Mouse (Mus musculus) neural tube, embryonic 14.5 days (tissue): ENCODE data around the gene C9. TPM values are rescaled to one million over a fixed set of nuclear protein-coding genes. Genes with fewer than 3 reads are reported as not detected.

Experiments used
- ATAC-seq: fragments of 200-750 bp; cut with Nextera tagmentation; 2 replicates; pipeline ENCODE4 v1.8.0; 2017; ENCODE audit warnings: low read depth, mild to moderate bottlenecking, moderate TSS enrichment, moderate library complexity
- H3K27ac ChIP-seq: fragments of 300-500 bp; sonication (generic); 2 replicates; pipeline ENCODE4 v1.5.1; 2014; ENCODE audit warnings: low read depth, mild to moderate bottlenecking, control low read depth, low read length, moderate library complexity, mixed read lengths
- H3K27me3 ChIP-seq: fragments of 300-500 bp; sonication (generic); 2 replicates; pipeline ENCODE4 v1.6.1; 2014; ENCODE audit warnings: low read length; ENCODE audit not compliant: control insufficient read depth, insufficient read depth
- H3K36me3 ChIP-seq: fragments of 300-500 bp; sonication (generic); 2 replicates; pipeline ENCODE4 v1.6.1; 2014; ENCODE audit warnings: low read length, mixed read lengths; ENCODE audit not compliant: control insufficient read depth, insufficient read depth
- H3K4me1 ChIP-seq: fragments of 300-500 bp; sonication (generic); 2 replicates; pipeline ENCODE4 v1.6.1; 2014; ENCODE audit warnings: low read length; ENCODE audit not compliant: control insufficient read depth, insufficient read depth
- H3K4me2 ChIP-seq: fragments of 300-500 bp; sonication (generic); 2 replicates; pipeline ENCODE4 v1.6.1; 2014; ENCODE audit warnings: mild to moderate bottlenecking, low read depth, low read length, control low read depth
- H3K4me3 ChIP-seq: fragments of 300-500 bp; sonication (generic); 2 replicates; pipeline ENCODE4 v1.5.1; 2014; ENCODE audit warnings: low read depth, low read length, control low read depth, mixed read lengths
- H3K9ac ChIP-seq: fragments of 300-500 bp; sonication (generic); replicated peaks from 2 replicates; pipeline ENCODE4 v1.6.1; 2014; ENCODE audit warnings: low read depth, mild to moderate bottlenecking, control low read depth, low read length, mixed read lengths
- H3K9me3 ChIP-seq: fragments of 300-500 bp; sonication (generic); 2 replicates; pipeline ENCODE4 v1.6.1; 2016; ENCODE audit warnings: low read length; ENCODE audit not compliant: control insufficient read depth
- WGBS: fragments of 180-500 bp; shearing (Covaris S2); extraction: QIAGEN DNeasy Blood & Tissue Kit; methylation state at CpG from one replicate; pipeline ENCODE4 v1.1.7; 2014; 5-methylcytosine and 5-hydroxymethylcytosine counted together
- polyA plus RNA-seq: library from polyadenylated mRNA; unstranded; fragments of >200 nt; fragmentation: Nextera tagmentation; extraction: Ambion mirVana; gene quantifications from 2 replicates; pipeline ENCODE4 v1.2.1, GENCODE M21; 2014

C9 gene
- polyA plus RNA-seq, 1 experiment from 2014 or later = not detected

DNA sequence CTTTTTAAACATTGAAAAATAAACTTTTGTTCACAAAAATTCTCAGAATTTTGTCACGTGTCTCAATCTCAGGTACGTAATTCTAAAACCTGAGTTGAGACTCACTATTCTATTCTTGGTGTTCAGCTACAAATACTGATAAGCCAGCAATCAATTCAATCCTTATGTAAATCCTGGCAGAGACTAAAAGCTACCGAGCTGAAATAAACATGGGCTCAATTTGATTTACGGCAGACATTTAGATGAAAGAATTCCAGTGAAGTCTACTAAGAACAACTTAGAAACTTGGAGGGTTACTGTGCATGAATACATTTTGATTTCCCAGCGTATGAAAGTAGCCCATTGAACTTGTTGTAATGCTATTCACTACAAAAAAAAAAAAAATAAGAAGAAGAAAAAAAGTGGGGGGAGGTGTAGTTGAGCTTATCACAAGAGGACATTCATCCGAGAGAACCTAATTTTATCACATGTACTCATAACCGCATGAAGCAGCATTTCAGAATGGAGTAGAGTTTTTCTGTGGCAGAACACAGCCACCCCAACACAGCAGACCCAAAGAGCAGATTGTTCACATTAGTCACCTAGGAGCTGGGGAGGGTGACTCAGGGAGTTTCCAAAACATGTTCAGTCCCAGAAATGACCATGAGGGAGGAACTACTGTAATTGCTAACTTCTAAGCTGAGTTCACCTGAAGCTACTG is 94.7 kb downstream of the C9 start:
- no peak for ATAC-seq
- Histone ChIP-seq H3K27ac (no peak overlapping the region), H3K27me3 (no peaks in the 10 kb centered on the region), H3K36me3 (no peaks in the 10 kb centered on the region), H3K9me3 (no peaks in the 10 kb centered on the region), H3K9ac (no peak overlapping the region), H3K4me3 (no peak overlapping the region), H3K4me2 (no peak overlapping the region), H3K4me1 (no peaks in the 10 kb centered on the region)
- 77% methylated on average over 7 of the region's 7 CpGs for WGBS

Other genes starting within 250 kb of the C9 start
- 4.3 and 35.7 TPM in 2 replicates for gene Dab2, start 145.5 kb upstream of the C9 start, polyA plus RNA-seq
- gene Fyb, start 77.5 kb downstream of the C9 start, polyA plus RNA-seq = 2.3 and 4.3 TPM in 2 replicates